Mouse (Mus musculus) gastrocnemius, postnatal 25 days (tissue): Measurements from ENCODE around the gene Adcy3. TPM values are rescaled to one million over a fixed set of nuclear protein-coding genes. Genes with fewer than 3 reads are reported as not detected.
A peak's percentile ranks its signal among the peaks of the same experiment; 100 is the strongest.
"Not testable (repeated sequence)": the region's sequence is repeated elsewhere in the genome, so short reads cannot be mapped to it uniquely, and the experiment has no call there.

Experiments used
- DNase-seq: peaks from one replicate; pipeline ENCODE4 v3.0.0; 2022
- total RNA-seq, 2 experiments: library from RNA; stranded (reverse); gene quantifications; 1 replicate in 1 of 2; 2 replicates in 1 of 2; pipeline ENCODE4 v1.2.3; 2021

The Adcy3 gene
- total RNA-seq, 2 experiments from 2014 or later: 1.8 to 2.4 TPM

DNA sequence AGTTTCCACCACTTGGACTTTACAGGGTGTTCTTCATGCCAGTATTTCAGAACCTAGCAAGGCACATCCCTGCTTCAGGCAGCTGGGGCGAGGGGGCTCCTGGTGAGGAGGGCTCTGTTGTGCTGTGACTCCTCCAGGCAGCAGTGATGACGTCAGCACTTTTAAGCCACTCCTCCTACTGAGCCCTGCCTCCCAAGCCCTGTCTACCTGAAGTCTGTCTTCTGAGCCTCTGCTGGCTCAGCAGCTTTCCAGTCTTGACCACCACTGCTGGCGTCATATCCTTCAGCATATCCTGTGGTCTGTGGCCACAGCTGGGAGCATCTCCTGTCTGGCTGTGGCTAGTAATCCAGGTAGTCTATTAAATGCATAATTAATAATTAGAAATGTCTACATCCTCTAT lies 47.6 kb downstream of the Adcy3 start:
- no peak for DNase-seq

DNA sequence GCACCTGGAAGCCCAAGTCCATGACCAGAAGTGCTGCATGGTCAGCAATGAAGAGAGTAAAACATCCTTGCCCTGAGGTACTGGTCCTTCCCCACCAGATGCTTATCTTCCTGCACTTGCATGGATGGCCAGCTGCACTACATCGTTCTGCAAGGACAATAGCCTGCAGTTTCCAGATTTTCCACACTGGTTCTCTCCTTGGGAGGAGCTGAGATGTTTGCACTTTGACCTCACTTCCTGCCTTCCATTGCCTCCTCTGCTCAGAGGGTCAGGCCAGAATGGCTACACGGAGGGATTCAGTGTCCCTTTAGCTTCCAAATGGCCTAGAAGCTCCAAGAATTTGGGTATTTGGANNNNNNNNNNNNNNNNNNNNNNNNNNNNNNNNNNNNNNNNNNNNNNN lies 51.7 kb downstream of the Adcy3 start:
- DNase-seq: no peak

DNA sequence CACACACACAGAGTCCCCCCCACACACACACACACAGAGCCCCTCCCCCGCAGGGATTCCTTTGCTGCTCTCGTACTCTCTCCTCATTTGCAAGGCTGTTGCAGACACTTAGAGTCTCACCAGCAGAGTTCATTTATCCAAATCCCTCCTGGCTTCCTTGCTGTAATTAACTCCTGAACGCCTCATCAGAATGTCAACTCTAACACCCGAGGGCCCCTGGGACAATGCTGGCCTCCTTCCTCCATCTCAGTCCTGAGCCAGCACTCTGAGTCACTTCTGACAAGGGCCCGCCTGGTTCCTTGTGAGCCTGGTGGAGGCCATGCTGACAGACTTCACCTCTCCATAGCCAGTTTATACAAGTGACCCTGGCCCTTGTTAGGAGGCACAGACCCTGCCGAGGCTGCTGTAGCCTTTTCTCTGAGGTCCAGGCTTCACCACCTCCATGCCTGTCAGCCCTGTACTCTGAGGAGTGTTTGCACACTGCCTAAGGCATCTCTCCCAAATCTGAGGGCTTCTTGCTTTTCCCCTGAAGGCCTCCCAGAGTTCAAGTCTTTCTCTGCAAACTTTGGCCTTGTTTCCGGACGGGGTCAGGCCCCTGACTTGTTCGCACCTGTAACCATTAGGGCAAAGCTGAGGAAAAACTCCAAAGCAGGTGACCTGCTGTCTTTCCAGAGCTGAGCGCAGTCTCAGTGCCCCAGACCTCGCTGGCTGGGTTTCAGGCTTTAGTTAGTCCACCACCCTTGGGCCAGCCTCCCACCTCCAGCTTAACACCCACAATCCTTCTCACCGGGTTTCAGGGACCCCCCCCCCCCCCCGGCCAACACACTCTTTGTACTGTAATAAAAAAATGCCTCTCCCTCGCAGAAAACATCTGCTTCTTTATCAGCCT lies 55.5 kb downstream of the Adcy3 start:
- peak; percentile 69 for DNase-seq

DNA sequence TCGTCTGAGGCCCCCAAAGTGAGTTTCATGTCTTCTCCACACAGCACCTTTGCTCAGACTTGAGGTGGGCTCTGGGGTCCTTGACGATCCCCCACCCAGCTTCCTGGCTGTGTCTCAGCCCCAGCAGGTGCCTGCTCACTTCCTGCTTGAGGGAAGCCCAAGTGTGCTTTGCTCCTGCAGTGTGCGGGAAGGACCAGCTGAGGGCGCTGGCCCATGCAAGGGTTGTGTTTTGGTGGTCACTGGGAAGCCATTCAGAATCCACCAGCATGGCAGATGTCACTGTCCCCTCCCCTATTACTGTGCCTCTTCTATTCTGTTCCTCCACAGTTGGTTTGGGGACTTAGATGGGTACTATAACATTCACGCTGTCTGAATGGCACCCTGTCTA lies 56.2 kb downstream of the Adcy3 start:
- DNase-seq: no peak

DNA sequence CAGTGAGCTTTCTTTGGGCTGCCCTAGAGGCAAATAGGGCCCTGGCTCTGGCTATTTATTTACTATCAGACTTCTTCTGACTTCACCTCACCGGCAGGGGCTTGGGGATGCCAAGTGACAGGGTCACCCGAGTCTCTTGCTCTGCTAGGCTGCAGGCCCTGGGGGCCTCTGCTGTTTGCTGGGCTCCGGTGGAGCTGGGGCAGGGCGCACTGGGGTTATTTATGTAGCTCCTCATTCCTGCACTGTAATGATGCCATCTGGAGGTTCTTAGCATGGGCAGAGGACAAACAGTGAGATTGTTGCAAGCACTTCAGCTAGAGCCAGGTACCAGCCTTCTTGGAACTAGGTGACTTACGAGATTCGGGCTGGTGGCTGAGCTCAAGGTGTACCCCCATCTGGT lies 59.6 kb downstream of the Adcy3 start:
- DNase-seq: no peak

DNA sequence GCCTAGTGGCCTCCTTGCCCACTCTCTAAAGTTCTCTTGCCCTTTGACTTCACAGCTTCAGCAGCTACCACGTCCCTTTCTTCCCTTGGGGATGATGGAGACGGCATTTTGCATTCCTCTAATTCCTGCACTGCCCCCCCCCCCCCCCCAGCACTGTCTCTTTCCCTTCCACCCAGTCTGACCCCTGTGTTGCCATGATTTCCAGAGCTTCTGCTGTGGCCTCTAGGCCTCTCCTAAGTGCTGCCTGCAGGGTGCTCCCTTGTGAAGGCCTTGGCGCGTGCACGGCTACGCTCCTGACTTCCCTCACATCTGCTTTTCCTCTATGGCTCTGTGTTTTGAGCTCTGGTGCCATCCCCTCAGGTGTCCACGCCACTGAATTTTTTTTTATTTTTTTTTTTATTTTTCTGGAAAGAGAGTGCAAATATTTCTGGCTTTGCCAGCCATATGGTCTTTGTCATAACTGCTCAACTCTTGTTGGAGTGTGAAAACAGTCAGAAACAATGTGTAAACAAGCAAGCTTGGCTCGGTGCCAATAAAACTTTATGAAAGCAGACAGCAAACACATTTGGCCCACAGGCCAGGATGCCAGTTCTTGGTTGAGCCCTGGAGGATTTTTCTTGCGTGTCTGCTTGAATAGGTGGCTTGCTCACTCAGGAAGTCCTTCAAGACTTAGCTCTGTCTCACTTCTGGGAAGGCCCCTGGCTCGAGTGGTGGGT lies 60.3 kb downstream of the Adcy3 start:
- DNase-seq: no peak

DNA sequence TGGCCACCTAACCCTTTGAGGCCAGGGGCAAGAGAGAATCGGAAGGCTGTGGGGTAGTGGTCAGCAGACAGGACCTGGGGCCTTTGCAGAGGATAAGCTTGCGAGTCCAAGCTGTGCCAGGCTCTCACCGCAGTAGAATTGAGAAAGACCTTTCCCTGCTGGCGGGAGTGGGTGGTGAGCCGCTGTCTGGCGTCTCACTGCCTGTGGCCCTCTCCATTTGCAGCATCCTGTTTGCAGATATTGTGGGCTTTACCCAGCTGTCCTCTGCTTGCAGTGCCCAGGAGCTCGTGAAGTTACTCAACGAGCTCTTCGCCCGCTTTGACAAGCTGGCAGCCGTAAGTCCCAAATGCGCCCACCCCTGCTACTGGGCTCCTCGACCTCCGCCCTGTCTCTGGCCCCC lies 61.7 kb downstream of the Adcy3 start:
- DNase-seq: no peak

DNA sequence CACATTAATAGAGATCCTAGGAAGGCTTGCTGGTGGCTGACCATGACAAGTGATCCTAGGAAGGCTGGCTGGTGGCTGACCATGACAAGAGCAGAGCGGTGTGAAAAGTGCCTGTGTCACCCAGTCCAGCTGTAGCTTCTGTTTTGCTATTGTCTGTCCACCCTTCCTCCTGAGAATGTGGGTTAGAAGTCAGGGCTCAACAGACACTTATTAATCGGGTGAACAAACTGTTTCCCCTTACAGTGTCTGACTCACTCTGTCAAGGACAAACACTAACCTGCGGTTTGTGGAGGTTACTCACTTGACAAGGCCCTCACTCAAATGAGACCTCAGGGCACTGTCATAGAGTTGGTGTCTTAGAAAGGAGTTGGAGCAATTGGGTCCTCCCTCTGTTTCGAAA lies 65.8 kb downstream of the Adcy3 start:
- DNase-seq: no peak

DNA sequence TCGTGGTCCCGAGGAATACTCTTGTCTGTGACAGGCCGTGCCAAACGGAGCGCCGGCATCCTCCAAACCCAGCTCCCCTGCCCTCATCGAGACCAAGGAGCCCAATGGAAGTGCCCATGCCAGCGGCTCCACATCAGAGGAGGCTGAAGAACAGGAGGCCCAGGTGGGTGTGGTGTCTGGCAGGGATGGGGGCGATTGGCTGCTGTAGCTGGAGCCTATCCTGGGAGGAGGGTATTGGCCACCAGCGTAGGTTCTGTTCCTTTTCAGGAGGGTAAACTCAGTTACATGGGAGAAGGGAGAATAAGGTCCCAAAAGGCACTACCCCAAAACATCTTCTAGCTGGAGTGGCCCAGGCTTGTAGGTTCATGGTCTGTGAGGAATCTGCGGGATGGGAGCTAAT lies 66.4 kb downstream of the Adcy3 start:
- no peak for DNase-seq

DNA sequence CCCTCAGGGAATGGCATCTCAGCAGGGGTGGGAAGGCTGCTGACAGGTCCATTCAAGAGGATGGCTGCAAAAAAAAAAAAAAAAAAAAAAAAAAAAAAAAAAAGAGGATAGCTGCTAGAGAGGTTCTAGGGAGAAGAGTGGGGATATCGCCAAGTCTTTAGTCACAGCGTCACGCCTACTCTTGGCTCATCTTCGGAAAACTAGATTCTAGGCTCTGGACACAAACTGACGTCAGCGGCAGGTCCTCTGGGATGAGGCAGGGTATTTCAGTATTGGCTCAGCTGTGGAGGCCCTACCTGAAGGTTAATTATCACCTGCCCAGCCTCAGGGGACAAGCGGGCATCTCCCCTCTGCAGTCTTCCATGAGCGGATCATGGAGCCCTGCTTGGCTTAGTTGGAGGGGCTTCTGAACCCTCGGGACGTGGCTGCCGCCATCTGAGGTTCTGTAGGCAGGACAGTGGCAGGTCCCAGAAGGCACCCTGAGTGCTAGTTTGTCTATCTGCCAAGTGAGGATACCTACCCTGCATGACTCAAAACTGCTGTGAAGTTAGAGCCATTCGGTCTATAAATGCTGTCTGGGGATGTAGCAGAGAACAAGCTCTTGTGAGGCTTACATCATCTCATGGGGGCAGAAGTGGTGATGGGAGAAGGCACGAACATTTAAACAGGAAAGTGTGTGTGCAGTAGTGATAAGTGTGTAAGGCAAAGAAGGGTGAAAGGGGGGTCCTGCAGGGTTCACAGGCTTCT lies 68.7 kb downstream of the Adcy3 start:
- peak; percentile 54 for DNase-seq

DNA sequence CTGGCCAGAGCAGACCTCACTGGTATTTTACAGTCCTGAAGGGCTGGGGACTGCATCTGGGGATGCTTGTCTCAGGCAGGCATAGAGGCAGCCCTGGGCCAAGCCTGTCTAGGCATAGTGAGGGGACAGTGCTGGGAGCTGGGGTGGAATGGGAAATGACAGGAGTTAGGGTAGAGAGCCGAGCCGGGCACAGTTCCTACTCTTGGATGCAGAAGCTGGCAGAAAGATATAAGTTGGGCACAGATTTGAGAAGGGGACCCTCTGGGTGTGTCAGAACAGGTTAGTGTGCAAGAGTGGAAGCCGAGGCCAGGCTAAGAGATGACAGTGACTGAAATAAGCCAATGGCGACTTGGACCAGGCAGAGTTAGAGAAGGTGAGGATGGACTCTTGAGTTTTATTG lies 69.3 kb downstream of the Adcy3 start:
- DNase-seq: no peak

DNA sequence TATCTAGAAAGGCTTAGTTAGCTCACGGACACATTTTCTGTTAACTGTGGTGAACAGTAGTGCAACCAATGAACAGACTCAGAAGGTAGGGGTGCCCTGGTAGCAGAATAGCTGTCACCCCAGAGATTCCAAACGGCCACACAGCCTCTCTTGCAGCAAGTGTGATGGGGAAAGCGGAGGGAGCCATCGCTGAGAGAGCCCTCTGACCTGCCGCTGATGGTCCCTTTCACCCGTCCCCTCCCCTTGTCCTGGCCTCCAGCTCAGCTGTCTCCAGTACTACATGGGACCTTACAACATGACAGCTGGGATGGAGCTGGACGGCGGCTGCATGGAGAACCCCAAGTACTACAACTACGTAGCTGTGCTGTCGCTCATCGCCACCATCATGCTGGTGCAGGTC lies 73.2 kb downstream of the Adcy3 start:
- DNase-seq: no peak

DNA sequence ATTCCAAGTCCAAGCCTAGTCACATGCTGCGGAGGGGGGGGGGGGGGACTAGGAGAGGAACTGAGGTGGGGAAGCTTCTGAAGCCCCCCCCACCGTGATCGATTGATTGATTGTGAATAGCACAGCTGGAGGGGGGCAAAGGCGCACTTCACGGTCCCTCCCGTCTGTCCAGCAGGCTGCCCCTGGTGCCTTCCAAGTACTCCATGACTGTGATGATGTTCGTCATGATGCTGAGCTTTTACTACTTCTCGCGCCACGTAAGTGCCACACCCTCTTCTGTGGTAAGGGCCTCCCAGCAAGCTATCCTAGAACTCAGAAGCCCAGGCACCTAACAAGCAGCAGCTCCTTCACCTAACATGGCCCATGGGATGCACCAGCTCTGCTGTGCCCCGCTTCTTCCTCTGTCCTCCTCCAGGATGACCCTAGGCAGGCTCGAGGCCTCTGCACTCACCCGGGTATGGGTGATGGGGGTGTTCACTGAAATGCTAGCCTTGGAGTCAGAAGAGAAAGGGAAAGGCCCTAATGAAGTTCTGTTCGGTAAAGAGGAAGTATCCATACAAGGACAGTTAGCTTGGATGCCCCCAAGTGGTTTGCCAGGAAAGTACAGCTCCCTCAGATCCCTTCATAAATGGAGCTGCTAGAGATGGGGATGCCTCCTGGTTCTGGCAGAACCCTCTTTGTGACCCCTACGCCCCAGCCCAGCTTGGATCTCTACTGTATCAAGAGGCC lies 75.7 kb downstream of the Adcy3 start:
- DNase-seq: no peak

DNA sequence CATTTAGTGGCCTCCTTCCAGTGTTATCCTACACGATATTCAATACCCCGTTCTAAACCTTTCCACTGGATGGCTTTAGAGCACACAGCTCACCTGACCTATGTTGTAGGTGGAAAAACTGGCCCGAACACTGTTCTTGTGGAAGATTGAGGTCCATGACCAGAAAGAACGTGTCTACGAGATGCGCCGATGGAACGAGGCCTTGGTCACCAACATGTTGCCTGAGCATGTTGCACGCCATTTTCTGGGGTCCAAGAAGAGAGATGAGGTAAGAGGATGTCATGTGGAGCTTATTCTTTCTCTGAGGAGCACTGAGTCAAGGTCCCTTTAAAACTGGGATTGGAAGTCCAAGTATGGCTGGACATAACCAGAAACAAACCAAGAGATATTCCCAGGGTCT lies 76.3 kb downstream of the Adcy3 start:
- no peak for DNase-seq

DNA sequence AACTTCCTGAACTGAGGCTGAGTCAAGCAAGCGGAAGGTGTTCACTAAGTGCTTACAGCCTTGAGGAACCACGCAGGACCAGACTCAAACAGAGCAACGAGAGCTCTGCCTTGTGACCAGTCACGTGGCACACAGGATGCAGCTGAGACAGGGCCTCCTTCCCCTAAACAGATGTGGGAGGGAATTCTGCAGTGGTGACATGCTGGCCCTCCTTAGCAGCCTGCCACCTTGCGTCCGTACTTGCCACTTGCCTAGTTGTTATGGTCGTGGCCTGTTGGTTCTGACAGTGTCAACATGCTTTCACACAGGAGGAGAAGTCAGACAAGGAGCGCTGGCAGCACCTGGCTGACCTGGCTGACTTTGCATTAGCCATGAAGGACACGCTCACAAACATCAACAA lies 78.3 kb downstream of the Adcy3 start:
- DNase-seq: no peak

DNA sequence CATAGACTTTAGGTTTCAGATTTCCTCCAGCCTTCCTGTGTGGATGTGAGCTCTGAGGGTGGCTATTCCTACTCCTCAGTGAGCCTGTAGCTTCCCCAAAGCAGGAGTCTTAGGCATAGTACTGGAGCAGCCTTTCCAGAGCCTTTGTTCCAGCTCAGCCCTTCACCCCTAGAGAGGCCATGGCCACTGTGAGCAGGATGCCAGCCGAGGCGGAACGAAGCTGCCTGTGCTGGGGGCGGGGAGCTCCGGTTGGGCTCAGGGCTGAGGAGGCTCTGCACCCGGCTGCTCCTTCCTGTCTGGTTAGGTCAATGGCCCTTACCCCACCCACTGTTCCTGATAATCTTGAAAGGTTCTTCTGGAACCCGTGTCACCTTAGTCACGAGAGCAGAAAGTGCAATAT lies 80.0 kb downstream of the Adcy3 start:
- no peak for DNase-seq

DNA sequence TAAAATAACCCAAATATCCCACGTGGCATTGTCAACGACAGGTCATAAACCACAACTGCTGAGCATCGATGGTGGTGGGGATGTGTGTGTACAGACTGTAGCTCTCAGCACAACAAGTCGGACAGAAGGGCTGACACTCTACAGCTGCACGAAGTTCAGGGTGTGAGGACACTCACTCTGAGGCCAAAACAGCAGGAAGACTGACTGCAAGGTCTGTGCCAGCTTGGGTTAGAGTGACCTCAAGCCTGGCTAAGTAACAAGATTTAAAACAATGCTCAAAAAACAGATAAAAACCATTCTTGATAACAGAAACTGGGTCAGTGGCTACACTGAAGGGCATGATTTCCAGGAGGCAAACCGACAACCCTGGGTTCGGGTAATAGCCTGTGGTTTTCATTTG lies 97.3 kb downstream of the Adcy3 start:
- no peak for DNase-seq

DNA sequence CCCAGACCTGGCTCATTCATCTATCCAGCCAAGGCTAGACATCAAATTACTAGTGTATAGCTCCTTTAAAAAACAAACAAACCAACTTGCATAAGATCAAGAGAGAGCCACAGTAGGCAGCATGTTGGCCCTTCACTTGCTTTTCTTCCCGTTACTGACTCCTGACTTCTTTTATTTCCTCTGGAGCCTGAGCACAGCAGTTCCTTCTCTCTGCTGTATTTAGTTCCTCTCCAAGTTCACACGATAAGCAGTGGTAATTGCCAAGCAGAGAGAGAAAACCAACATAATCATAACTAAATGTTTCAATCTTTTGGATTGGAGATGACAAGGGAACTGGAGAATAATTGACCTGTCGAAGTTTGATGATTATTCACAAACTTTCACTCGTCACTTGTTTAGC lies 99.9 kb downstream of the Adcy3 start:
- DNase-seq: no peak

DNA sequence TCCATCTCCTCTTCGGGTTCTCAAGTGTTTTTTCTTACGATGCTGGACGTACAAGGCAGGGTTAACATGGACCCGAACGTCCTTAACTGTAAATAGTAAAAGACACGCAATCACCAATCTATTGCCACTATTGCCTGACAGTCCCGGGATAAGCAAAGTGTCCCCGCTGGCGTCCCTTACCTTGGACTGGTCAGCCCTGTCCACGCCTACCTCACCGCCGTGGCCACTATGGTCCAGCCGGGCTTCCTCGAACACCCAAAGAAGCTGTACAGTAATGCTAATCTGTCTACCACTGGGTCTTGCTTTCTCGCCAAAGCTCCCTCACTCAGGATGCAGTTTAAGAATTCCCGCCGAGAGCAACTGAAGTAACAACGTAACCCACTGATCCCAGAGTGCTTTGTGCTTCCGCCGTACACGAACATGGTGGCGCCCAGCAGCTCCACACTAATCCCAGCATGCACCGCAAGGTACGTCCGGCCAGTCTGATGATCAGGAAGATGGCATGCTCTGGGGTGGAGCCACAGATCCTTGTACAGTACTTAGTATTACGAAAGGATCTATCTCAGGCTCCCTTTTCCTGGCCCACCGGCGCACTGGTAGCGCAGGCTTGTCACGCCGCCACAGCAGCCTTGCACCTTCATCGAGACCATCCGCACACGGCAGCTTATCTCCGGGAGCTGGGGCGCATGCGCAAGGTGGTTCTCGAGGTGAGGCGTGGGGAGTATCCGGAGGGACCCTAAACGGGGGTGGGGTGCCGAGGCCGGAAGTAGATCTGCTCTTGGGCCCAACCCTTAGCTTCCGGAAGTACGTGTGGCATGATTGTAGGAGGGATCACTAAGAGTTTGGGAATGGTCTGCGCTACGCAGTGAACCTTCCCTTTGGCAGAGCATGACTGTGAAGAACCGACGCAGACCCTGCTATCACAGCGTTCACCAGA lies 100.9 kb downstream of the Adcy3 start, which contains the start of the genes Ptrhd1 and Cenpo:
Gene Ptrhd1, plus strand, starts transcription at position 456 of the 937 bp plus-strand sequence.
Gene Cenpo, minus strand, starts transcription at position 723 of the 937 bp plus-strand sequence.
- peak; percentile 94 for DNase-seq

DNA sequence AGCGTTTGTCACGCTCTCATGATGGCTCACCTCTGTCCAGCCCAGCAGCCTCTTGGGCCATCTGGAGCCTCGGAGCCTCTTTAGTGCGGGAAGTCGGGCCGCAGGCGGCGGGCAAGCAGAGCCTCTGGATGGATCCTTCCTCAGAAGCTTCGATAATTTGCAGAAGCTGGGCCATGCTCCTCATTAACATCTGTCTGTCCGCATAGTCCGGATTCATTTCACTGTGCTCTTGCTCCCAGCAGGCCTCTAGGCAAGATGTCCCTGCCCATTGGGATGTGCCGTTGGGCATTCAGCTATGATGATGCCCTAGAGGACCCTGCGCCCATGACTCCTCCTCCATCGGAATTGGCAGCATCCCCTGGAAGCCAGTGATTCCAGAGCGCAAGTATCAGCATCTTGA lies 104.6 kb downstream of the Adcy3 start:
- DNase-seq: no peak

DNA sequence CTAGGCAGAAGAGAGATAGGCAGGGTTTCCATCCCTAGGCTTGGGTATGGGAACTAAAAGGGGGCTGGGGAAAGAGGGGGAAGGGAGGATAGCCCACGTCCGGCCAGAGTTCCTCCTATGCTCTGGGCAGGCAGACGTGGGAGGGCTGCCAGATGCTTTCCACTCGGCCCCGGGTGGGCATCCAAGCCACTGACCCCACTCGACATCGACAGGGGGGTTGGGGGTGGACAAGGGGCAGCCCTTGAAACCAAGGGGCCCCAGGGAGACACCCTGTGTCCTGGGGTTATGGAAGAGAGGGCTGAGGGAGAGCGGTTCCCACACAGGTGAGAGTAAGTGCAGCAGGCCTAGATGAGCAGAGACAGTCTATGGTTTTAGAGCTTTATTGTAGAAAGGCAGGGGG lies 107.4 kb downstream of the Adcy3 start:
- not testable (repeated sequence) for DNase-seq
